Mouse (Mus musculus) frontal cortex, adult (tissue): ENCODE measurements around the gene Dnah6.
A peak's percentile ranks its signal among the peaks of the same experiment; 100 is the strongest.

Experiments used
- ATAC-seq: cut with Nextera tagmentation; 2 replicates; pipeline ENCODE4 v1.9.2; 2017; ENCODE audit warnings: mild to moderate bottlenecking, moderate library complexity, mixed read lengths; ENCODE audit not compliant: low TSS enrichment

Gene Dnah6

GRCm38 (mm10) chr6:73027881-73028280 lies 193.6 kb downstream of the Dnah6 start:
- ATAC-seq, result no peak

- no peak for ATAC-seq
Measured at GRCm38 (mm10) chr6:73026898-73027297, 194.6 kb downstream of the Dnah6 start.

GRCm38 (mm10) chr6:73020061-73020460 lies 201.4 kb downstream of the Dnah6 start:
- 0 out of 2 replicates have a peak, but pooled peaks have one; percentile 50 for ATAC-seq

- ATAC-seq, result peak; percentile 50; the same call in 1 of the 2 replicates
Measured at GRCm38 (mm10) chr6:73018725-73019280, 202.6 kb downstream of the Dnah6 start.

GRCm38 (mm10) chr6:73014317-73015160 lies 206.9 kb downstream of the Dnah6 start:
- no peak for ATAC-seq

GRCm38 (mm10) chr6:73012931-73013330 lies 208.5 kb downstream of the Dnah6 start:
- ATAC-seq, result no peak; the same call in 1 of the 2 replicates

- no peak for ATAC-seq
Measured at GRCm38 (mm10) chr6:73011827-73012226, 209.6 kb downstream of the Dnah6 start.

- peak; percentile 62; the same call in 1 of the 2 replicates for ATAC-seq
Measured at GRCm38 (mm10) chr6:73010073-73010472, 211.4 kb downstream of the Dnah6 start.

- ATAC-seq, result no peak
Measured at GRCm38 (mm10) chr6:73003601-73004000, 217.8 kb downstream of the Dnah6 start.

- ATAC-seq, result no peak
Measured at GRCm38 (mm10) chr6:73002391-73002790, 219.1 kb downstream of the Dnah6 start.

- ATAC-seq, result no peak
Measured at GRCm38 (mm10) chr6:72998809-72999208, 222.6 kb downstream of the Dnah6 start.

- ATAC-seq, result no peak
Measured at GRCm38 (mm10) chr6:72993688-72994082, 227.8 kb downstream of the Dnah6 start.

GRCm38 (mm10) chr6:72993054-72993687 lies 228.3 kb downstream of the Dnah6 start:
- ATAC-seq, result no peak

GRCm38 (mm10) chr6:72990206-72990605 lies 231.2 kb downstream of the Dnah6 start:
- no peak for ATAC-seq

GRCm38 (mm10) chr6:72989028-72989736 lies 232.3 kb downstream of the Dnah6 start:
- no peak for ATAC-seq

GRCm38 (mm10) chr6:72982506-72982905 lies 238.9 kb downstream of the Dnah6 start:
- ATAC-seq, result no peak

GRCm38 (mm10) chr6:72981851-72982250 lies 239.6 kb downstream of the Dnah6 start:
- ATAC-seq, result peak; percentile 34; the same call in 1 of the 2 replicates

- ATAC-seq, result peak; percentile 96
Measured at GRCm38 (mm10) chr6:72981124-72981651, 240.3 kb downstream of the Dnah6 start.

GRCm38 (mm10) chr6:72976866-72977265 lies 244.6 kb downstream of the Dnah6 start:
- ATAC-seq, result no peak

- no peak for ATAC-seq
Measured at GRCm38 (mm10) chr6:72971074-72971473, 250.4 kb downstream of the Dnah6 start.

GRCm38 (mm10) chr6:72969787-72970186 lies 251.7 kb downstream of the Dnah6 start:
- no peak for ATAC-seq
